Mouse (Mus musculus) neural tube, embryonic 12.5 days (tissue): ENCODE measurements at regions not wholly inside any gene's neighbourhood (a gene's known extent, or its start where the extent isn't known, plus 50 kb on each side); places are given as distances from the start of the nearest gene placed in this dataset.

Source experiments
- ATAC-seq: fragments of 200-750 bp; cut with Nextera tagmentation; 2 replicates; pipeline ENCODE4 v1.8.0; 2017; ENCODE audit warnings: low read depth, mild to moderate bottlenecking, moderate TSS enrichment, moderate library complexity; ENCODE audit not compliant: low FRiP score
- H3K27ac ChIP-seq: fragments of 300-500 bp; sonication (generic); 2 replicates; pipeline ENCODE4 v1.5.1; 2016
- H3K27me3 ChIP-seq: fragments of 300-500 bp; sonication (generic); replicated peaks from 2 replicates; pipeline ENCODE4 v1.6.1; 2016; ENCODE audit warnings: mild to moderate bottlenecking
- H3K36me3 ChIP-seq: fragments of 300-500 bp; sonication (generic); 2 replicates; pipeline ENCODE4 v1.6.1; 2016; ENCODE audit warnings: mild to moderate bottlenecking
- H3K4me1 ChIP-seq: fragments of 300-500 bp; sonication (generic); 2 replicates; pipeline ENCODE4 v1.6.1; 2016
- H3K4me2 ChIP-seq: fragments of 300-500 bp; sonication (generic); replicated peaks from 2 replicates; pipeline ENCODE4 v1.6.1; 2016; ENCODE audit warnings: mild to moderate bottlenecking
- H3K4me3 ChIP-seq: fragments of 300-500 bp; sonication (generic); 2 replicates; pipeline ENCODE4 v1.5.1; 2016
- H3K9ac ChIP-seq: fragments of 300-500 bp; sonication (generic); 2 replicates; pipeline ENCODE4 v1.6.1; 2016; ENCODE audit warnings: mild to moderate bottlenecking
- H3K9me3 ChIP-seq: fragments of 300-500 bp; sonication (generic); 2 replicates; pipeline ENCODE4 v1.6.1; 2016; ENCODE audit warnings: mild to moderate bottlenecking
- WGBS: fragments of 180-500 bp; shearing (Covaris S2); methylation state at CpG from one replicate; pipeline ENCODE4 v1.1.7; 2016; 5-methylcytosine and 5-hydroxymethylcytosine counted together

- no peak overlapping the region for H3K27ac ChIP-seq
- no peak overlapping the region for H3K4me2 ChIP-seq
- no peak for ATAC-seq
- WGBS = 74% methylated on average over 2 of the region's 2 CpGs
- H3K4me1 ChIP-seq = no peaks in the 10 kb centered on the region
- no peaks in the 10 kb centered on the region for H3K36me3 ChIP-seq
- H3K9ac ChIP-seq = no peak overlapping the region
- no peaks in the 10 kb centered on the region for H3K9me3 ChIP-seq
- no peak overlapping the region for H3K4me3 ChIP-seq
- no peaks in the 10 kb centered on the region for H3K27me3 ChIP-seq
Measured at GRCm38 (mm10) chr5:71381407-71381806, 166.6 kb downstream of the Cox7b2 start.

- ATAC-seq = no peak
- Histone ChIP-seq H3K9me3 (no peaks in the 10 kb centered on the region), H3K4me3 (no peak overlapping the region), H3K4me2 (no peak overlapping the region), H3K27me3 (no peaks in the 10 kb centered on the region), H3K9ac (no peak overlapping the region), H3K4me1 (no peaks in the 10 kb centered on the region), H3K27ac (no peak overlapping the region), H3K36me3 (no peaks in the 10 kb centered on the region)
- WGBS = 52% methylated on average over 3 of the region's 3 CpGs
Measured at GRCm38 (mm10) chr5:71366196-71366858, 181.7 kb downstream of the Cox7b2 start.

GRCm38 (mm10) chr5:71341512-71341911 is 206.5 kb downstream of the Cox7b2 start:
- Histone ChIP-seq H3K27me3 (no peaks in the 10 kb centered on the region), H3K9ac (no peak overlapping the region), H3K4me3 (no peak overlapping the region), H3K27ac (no peak overlapping the region), H3K36me3 (no peaks in the 10 kb centered on the region), H3K4me1 (no peaks in the 10 kb centered on the region), H3K4me2 (no peak overlapping the region), H3K9me3 (no peaks in the 10 kb centered on the region)
- WGBS = 89% methylated on average over 3 of the region's 3 CpGs
- ATAC-seq = no peak

GRCm38 (mm10) chr5:71309414-71309813 is 213.8 kb upstream of the Gabra2 start:
- H3K36me3 ChIP-seq = no peaks in the 10 kb centered on the region
- H3K27me3 ChIP-seq = no peaks in the 10 kb centered on the region
- no peak overlapping the region for H3K27ac ChIP-seq
- no peaks in the 10 kb centered on the region for H3K9me3 ChIP-seq
- no peak overlapping the region for H3K9ac ChIP-seq
- H3K4me1 ChIP-seq = no peaks in the 10 kb centered on the region
- H3K4me3 ChIP-seq = no peak overlapping the region
- ATAC-seq = no peak
- no peak overlapping the region for H3K4me2 ChIP-seq
- 84% methylated on average over 6 of the region's 6 CpGs for WGBS

- H3K27ac ChIP-seq = no peak overlapping the region
- H3K9me3 ChIP-seq = no peaks in the 10 kb centered on the region
- no peaks in the 10 kb centered on the region for H3K4me1 ChIP-seq
- H3K27me3 ChIP-seq = no peaks in the 10 kb centered on the region
- no peak overlapping the region for H3K4me3 ChIP-seq
- WGBS = 75% methylated on average over 7 of the region's 7 CpGs
- ATAC-seq = no peak
- no peak overlapping the region for H3K9ac ChIP-seq
- H3K4me2 ChIP-seq = no peak overlapping the region
- H3K36me3 ChIP-seq = no peaks in the 10 kb centered on the region
Measured at GRCm38 (mm10) chr5:71262202-71262883, 166.7 kb upstream of the Gabra2 start.

GRCm38 (mm10) chr5:71249273-71249672 is 153.6 kb upstream of the Gabra2 start:
- H3K9ac ChIP-seq = no peak overlapping the region
- no peaks in the 10 kb centered on the region for H3K9me3 ChIP-seq
- no peak overlapping the region for H3K4me3 ChIP-seq
- no peak overlapping the region for H3K4me2 ChIP-seq
- no peaks in the 10 kb centered on the region for H3K36me3 ChIP-seq
- H3K27me3 ChIP-seq = no peaks in the 10 kb centered on the region
- ATAC-seq = no peak
- no peaks in the 10 kb centered on the region for H3K4me1 ChIP-seq
- 80% methylated on average over 2 of the region's 2 CpGs for WGBS
- H3K27ac ChIP-seq = no peak overlapping the region

- no peaks in the 10 kb centered on the region for H3K4me1 ChIP-seq
- no peak overlapping the region for H3K4me2 ChIP-seq
- H3K4me3 ChIP-seq = no peak overlapping the region
- H3K27me3 ChIP-seq = no peaks in the 10 kb centered on the region
- no peak overlapping the region for H3K9ac ChIP-seq
- WGBS = 68% methylated on average over 6 of the region's 6 CpGs
- ATAC-seq = peak; percentile 74
- no peaks in the 10 kb centered on the region for H3K36me3 ChIP-seq
- no peaks in the 10 kb centered on the region for H3K9me3 ChIP-seq
- no peak overlapping the region for H3K27ac ChIP-seq
Measured at GRCm38 (mm10) chr5:71248318-71249135, 152.9 kb upstream of the Gabra2 start.

- 93% methylated on average over 4 of the region's 4 CpGs for WGBS
- H3K4me3 ChIP-seq = no peak overlapping the region
- H3K9ac ChIP-seq = no peak overlapping the region
- H3K9me3 ChIP-seq = no peaks in the 10 kb centered on the region
- no peak overlapping the region for H3K27ac ChIP-seq
- H3K4me2 ChIP-seq = no peak overlapping the region
- H3K36me3 ChIP-seq = no peaks in the 10 kb centered on the region
- ATAC-seq = no peak
- no peaks in the 10 kb centered on the region for H3K27me3 ChIP-seq
- no peaks in the 10 kb centered on the region for H3K4me1 ChIP-seq
Measured at GRCm38 (mm10) chr5:71227615-71228014, 132.0 kb upstream of the Gabra2 start.

- Histone ChIP-seq H3K4me1 (no peaks in the 10 kb centered on the region), H3K9me3 (no peaks in the 10 kb centered on the region), H3K27ac (no peak overlapping the region), H3K27me3 (no peaks in the 10 kb centered on the region), H3K4me3 (no peak overlapping the region), H3K4me2 (no peak overlapping the region), H3K9ac (no peak overlapping the region), H3K36me3 (no peaks in the 10 kb centered on the region)
- WGBS = 83% methylated on average over 6 of the region's 6 CpGs
- no peak for ATAC-seq
Measured at GRCm38 (mm10) chr5:71200881-71201280, 105.2 kb upstream of the Gabra2 start.

GRCm38 (mm10) chr5:71177316-71177715 is 81.7 kb upstream of the Gabra2 start:
- Histone ChIP-seq H3K9ac (no peak overlapping the region), H3K4me1 (no peaks in the 10 kb centered on the region), H3K4me3 (no peak overlapping the region), H3K36me3 (no peaks in the 10 kb centered on the region), H3K27ac (no peak overlapping the region), H3K4me2 (no peak overlapping the region), H3K27me3 (no peaks in the 10 kb centered on the region), H3K9me3 (no peaks in the 10 kb centered on the region)
- ATAC-seq = no peak
- 74% methylated on average over 2 of the region's 2 CpGs for WGBS

- Histone ChIP-seq H3K27me3 (no peaks in the 10 kb centered on the region), H3K36me3 (no peaks in the 10 kb centered on the region), H3K4me2 (no peak overlapping the region), H3K9ac (no peak overlapping the region), H3K27ac (no peak overlapping the region), H3K9me3 (no peaks in the 10 kb centered on the region), H3K4me1 (no peaks in the 10 kb centered on the region), H3K4me3 (no peak overlapping the region)
- ATAC-seq = no peak
- WGBS = 81% methylated on average over 4 of the region's 4 CpGs
Measured at GRCm38 (mm10) chr5:71170378-71170777, 74.7 kb upstream of the Gabra2 start.
